Mouse (Mus musculus) hindbrain, embryonic 11.5 days (tissue): ENCODE results near the gene Lysmd4. TPM values are rescaled to one million over a fixed set of nuclear protein-coding genes. Genes with fewer than 3 reads are reported as not detected.

ENCODE experiments used
- ATAC-seq: fragments of 200-750 bp; cut with Nextera tagmentation; 2 replicates; pipeline ENCODE4 v1.8.0; 2017; ENCODE audit warnings: mild to moderate bottlenecking, moderate TSS enrichment, moderate library complexity; ENCODE audit not compliant: low FRiP score
- DNase-seq: peaks from one replicate; pipeline ENCODE4 v3.0.0-alpha.2; 2015; ENCODE audit warnings: low spot score
- H3K27ac ChIP-seq: fragments of 300-500 bp; sonication (generic); 2 replicates; pipeline ENCODE4 v1.5.1; 2014; ENCODE audit warnings: mild to moderate bottlenecking, low read depth, low read length
- H3K27me3 ChIP-seq: fragments of 300-500 bp; sonication (generic); 2 replicates; pipeline ENCODE4 v1.6.1; 2014; ENCODE audit warnings: mild to moderate bottlenecking, low read length, moderate library complexity, mixed read lengths; ENCODE audit not compliant: control insufficient read depth, insufficient read depth
- H3K36me3 ChIP-seq: fragments of 300-500 bp; sonication (generic); 2 replicates; pipeline ENCODE4 v1.6.1; 2014; ENCODE audit warnings: mild to moderate bottlenecking, low read length, moderate library complexity, mixed read lengths; ENCODE audit not compliant: control insufficient read depth, insufficient read depth
- H3K4me1 ChIP-seq: fragments of 300-500 bp; sonication (generic); replicated peaks from 2 replicates; pipeline ENCODE4 v1.6.1; 2014; ENCODE audit warnings: low read length, mixed read lengths; ENCODE audit not compliant: control insufficient read depth, insufficient read depth
- H3K4me2 ChIP-seq: fragments of 300-500 bp; sonication (generic); replicated peaks from 2 replicates; pipeline ENCODE4 v1.6.1; 2014; ENCODE audit warnings: mild to moderate bottlenecking, low read depth, low read length
- H3K4me3 ChIP-seq: fragments of 300-500 bp; sonication (generic); 2 replicates; pipeline ENCODE4 v1.5.1; 2014; ENCODE audit warnings: low read depth, low read length
- H3K9ac ChIP-seq: fragments of 300-500 bp; sonication (generic); 2 replicates; pipeline ENCODE4 v1.6.1; 2014; ENCODE audit warnings: low read depth, low read length
- H3K9me3 ChIP-seq: fragments of 300-500 bp; sonication (generic); 2 replicates; pipeline ENCODE4 v1.6.1; 2016; ENCODE audit warnings: low read length; ENCODE audit not compliant: control insufficient read depth
- WGBS: fragments of 180-500 bp; shearing (Covaris S2); extraction: QIAGEN DNeasy Blood & Tissue Kit; methylation state at CpG from one replicate; pipeline ENCODE4 v1.1.7; 2014; 5-methylcytosine and 5-hydroxymethylcytosine counted together
- polyA plus RNA-seq: library from polyadenylated mRNA; unstranded; fragments of >200 nt; fragmentation: Nextera tagmentation; extraction: Ambion mirVana; gene quantifications from 2 replicates; pipeline ENCODE4 v1.2.1, GENCODE M21; 2014

Gene Lysmd4
- 11.0 and 14.3 TPM in 2 replicates for polyA plus RNA-seq

DNA sequence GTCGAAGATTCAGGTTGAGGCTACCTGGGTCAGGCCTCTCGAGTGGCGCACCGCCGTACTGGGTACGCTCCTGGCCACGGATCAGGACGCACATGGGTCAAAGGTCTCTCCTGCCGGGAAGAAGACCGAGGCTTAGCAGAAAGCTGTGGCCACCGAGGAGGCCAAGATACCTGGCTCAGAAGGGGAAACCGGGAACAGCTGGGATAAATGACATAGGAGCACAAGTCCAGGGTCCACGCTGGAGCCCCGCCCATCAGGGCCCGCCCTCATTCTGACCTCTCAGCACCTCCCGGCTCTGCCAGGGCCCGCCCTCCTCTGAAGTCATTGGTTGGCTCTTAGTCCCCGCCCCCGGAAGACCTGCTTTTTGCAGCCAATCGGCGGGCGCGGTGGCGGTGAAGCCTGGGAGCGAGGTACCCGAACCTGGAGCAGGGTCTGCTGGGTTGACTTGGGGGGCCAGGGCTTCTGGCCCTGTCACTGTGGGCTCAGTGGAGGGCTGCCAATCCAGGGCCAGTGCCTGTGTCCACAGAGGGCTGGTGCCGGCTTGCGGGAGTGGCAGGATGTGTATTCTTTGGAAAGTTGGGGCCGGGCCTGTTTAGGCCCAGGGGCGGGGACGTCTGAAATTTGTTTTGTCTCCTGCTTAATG is at the start of gene Lysmd4:
TSS of gene Lysmd4 (plus strand) at position 325 of the 643 bp plus-strand sequence.
- H3K4me1 ChIP-seq: peaks cover 3% of the 10 kb centered on the region; the same call in 1 of the 2 replicates
- DNase-seq (peak; percentile 96), ATAC-seq (peak; percentile 99)
- H3K27me3 ChIP-seq: no peaks in the 10 kb centered on the region
- no peaks in the 10 kb centered on the region for H3K9me3 ChIP-seq
- no peak within 1 kb of the TSS for H3K27ac ChIP-seq
- 10% methylated on average over 21 of the region's 31 CpGs for WGBS
- H3K4me3 ChIP-seq: peak within 1 kb of the TSS; percentile 76
- H3K9ac ChIP-seq: peak within 1 kb of the TSS; percentile 86
- H3K4me2 ChIP-seq: peak within 1 kb of the TSS; percentile 83
- no peaks in the 10 kb centered on the region for H3K36me3 ChIP-seq

DNA sequence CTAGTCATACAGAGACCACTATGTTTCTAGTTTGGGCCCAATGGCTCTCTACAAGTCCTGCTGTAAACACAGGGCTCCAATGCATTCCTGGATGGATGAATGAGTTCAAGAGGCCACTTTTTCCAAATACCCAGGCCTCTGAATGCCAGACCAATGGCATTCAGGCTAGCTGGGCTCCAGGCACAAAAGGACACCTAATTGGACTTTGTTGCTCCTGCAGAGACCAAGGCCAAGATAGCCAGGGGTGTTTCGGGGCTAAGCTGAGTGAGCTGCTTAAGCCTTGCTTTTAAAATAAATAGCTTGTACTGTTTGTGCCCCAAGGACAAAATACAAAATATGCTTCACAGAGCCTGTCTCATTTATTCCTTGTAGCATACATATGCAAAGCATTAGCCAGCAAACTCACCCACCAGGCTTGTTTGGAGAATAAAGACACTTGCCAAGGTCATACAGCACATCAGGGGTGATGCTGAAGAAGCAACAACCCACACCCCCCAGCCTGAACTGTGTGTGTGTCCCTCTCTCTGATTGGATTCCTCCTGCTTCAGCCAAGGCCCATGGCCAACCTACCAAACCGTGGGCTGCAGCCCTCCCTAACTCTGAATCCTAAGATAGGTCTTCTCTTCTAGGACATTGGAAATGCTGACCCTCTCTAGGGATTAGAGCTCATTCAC is 48.7 kb upstream of the Lysmd4 start:
- H3K4me2 ChIP-seq: no peak overlapping the region
- WGBS: 82% methylated on average over 2 of the region's 2 CpGs
- no peak for DNase-seq
- no peak overlapping the region for H3K9ac ChIP-seq
- no peaks in the 10 kb centered on the region for H3K36me3 ChIP-seq
- no peak overlapping the region for H3K27ac ChIP-seq
- H3K4me3 ChIP-seq: no peak overlapping the region
- no peaks in the 10 kb centered on the region for H3K27me3 ChIP-seq
- H3K9me3 ChIP-seq: no peaks in the 10 kb centered on the region
- no peak for ATAC-seq
- no peaks in the 10 kb centered on the region for H3K4me1 ChIP-seq

DNA sequence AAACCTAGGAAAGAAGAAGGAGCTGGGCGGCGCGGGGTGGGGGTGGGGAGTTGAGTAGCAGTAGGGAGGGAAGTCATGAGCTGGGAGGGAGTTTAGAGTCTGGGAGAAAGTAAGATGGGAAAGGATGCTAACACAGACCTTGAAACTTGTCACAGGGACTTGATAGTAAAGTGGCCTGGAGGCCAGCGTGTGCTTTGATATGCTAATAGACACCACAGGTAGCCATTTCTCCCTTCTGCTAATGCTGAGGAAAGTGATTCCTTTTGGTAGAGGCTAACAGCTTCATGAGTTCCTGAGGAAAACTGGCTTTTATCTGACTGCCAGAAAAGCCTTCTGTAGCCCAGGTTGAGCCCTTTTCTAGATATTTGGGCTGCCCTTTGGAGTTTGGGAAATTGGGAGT is 38.6 kb upstream of the Lysmd4 start:
- H3K4me1 ChIP-seq: no peaks in the 10 kb centered on the region

DNA sequence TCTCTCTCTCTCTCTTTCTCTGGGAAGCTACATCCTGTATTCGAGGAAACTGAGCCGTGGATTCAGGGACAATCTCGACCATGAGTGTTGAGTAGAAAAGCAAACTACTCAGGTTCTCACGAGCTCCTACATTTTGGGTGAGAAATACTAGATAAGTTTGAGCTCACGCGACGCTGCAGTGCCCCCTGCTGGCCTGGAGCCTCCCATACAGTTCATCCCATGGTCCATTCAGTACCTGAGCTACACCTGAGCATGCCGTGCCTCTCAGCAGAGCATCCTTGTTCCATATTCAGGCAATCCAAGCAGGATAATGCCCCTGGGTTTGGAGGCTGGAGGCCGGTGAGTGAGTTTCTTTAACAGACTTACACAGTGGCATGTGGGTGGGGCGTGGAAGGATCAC is 22.9 kb upstream of the Lysmd4 start:
- H3K4me2 ChIP-seq: no peak overlapping the region
- ATAC-seq (no peak), DNase-seq (peak; percentile 77)
- H3K36me3 ChIP-seq: no peaks in the 10 kb centered on the region
- H3K27me3 ChIP-seq: no peaks in the 10 kb centered on the region
- no peak overlapping the region for H3K4me3 ChIP-seq
- no peak overlapping the region for H3K27ac ChIP-seq
- H3K9me3 ChIP-seq: no peaks in the 10 kb centered on the region
- no peaks in the 10 kb centered on the region for H3K4me1 ChIP-seq
- 28% methylated on average over 10 of the region's 10 CpGs for WGBS
- H3K9ac ChIP-seq: no peak overlapping the region

More for the DNA sequence above, 38.6 kb upstream of the Lysmd4 start:
- Histone ChIP-seq H3K4me3 (no peak overlapping the region), H3K27me3 (no peaks in the 10 kb centered on the region), H3K9me3 (no peaks in the 10 kb centered on the region), H3K27ac (no peak overlapping the region), H3K9ac (no peak overlapping the region), H3K36me3 (no peaks in the 10 kb centered on the region), H3K4me2 (no peak overlapping the region)
- no peak for DNase-seq
- 15% methylated on average over 4 of the region's 4 CpGs for WGBS
- ATAC-seq: no peak

DNA sequence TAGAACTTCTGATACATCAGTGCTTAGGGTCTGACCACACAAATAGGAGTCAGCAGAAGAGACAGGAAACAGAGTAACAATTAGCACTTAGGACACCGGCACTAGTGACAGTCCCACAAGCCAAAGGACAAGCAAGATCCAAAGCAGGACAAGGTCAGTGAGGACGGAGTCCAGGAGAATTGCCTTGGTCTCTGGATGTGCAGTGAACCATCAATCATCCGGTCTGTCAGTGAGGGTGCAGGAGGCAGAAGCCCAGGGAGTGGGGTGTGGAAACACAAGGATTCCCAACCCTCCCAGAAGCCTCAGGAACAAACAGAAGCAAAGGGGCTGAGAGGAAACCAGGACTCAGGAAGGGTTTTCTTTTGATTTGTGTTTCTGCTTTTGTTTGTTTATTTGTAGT is 18.7 kb upstream of the Lysmd4 start:
- Histone ChIP-seq H3K27ac (no peak overlapping the region), H3K4me1 (no peaks in the 10 kb centered on the region), H3K4me2 (no peak overlapping the region), H3K4me3 (no peak overlapping the region), H3K9me3 (no peaks in the 10 kb centered on the region), H3K36me3 (no peaks in the 10 kb centered on the region), H3K27me3 (no peaks in the 10 kb centered on the region), H3K9ac (no peak overlapping the region)
- DNase-seq (no peak), ATAC-seq (no peak)
- whole genome bisulfite sequencing: 74% methylated on average over 3 of the region's 3 CpGs

DNA sequence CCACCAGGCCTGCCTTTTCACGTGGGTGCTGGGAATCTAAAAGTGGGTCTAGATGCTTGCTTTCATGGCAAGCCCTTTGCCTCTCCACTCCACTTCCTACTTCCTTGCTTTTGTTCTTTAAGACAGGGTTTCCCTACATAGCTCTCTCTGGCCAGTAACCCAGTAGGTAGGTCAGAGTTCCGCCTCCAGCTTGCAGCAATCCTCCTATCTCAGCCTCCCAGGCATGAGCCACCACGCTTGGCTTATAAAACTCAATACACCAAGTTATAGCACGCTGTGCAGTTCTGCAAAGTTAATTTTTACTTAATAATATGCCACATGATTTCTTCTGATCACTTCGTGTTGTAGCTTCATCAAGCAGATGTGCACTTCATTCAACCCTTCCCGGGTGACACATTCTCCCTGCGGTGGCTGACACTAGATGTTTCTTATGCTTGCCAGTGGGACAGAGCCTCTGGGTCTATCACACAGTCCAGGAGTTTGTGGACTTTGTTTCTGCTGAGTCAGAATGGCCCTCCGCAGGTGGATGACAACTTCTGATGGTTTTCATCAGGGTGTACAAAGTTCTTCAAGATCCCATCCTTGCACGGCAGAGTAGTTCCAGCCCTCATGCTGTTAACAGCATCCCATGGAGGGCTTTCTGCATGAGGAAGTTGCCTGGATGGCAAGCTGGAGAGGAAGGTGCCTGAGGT is 16.5 kb upstream of the Lysmd4 start:
- Histone ChIP-seq H3K36me3 (no peaks in the 10 kb centered on the region), H3K9me3 (no peaks in the 10 kb centered on the region), H3K27me3 (no peaks in the 10 kb centered on the region), H3K4me3 (no peak overlapping the region), H3K9ac (no peak overlapping the region), H3K4me1 (no peaks in the 10 kb centered on the region), H3K4me2 (no peak overlapping the region), H3K27ac (no peak overlapping the region)
- ATAC-seq: no peak
- no peak for DNase-seq
- 93% methylated on average over 9 of the region's 9 CpGs for WGBS

DNA sequence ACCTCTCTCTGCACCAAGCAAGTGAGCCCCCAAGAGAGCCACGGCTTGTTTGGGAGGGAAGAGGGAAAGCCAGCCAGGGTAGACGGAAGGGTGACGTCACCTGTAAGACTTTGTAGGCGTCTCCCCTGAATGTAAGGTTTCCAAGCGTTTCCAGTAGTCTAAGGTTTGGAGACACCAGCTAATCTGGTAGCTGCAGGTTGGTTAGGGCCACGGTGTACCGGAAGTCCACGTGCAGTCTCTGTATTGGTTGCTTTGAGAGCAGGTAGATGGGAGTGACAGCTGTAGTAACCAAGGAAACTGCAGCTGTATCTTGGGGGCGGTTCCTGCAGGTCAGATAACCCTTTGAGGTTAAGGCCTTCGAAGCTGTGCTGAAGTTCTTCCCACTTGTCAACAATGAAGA is 15.8 kb upstream of the Lysmd4 start:
- no peak for DNase-seq
- H3K4me1 ChIP-seq: no peaks in the 10 kb centered on the region
- H3K4me2 ChIP-seq: no peak overlapping the region
- H3K9me3 ChIP-seq: no peaks in the 10 kb centered on the region
- ATAC-seq: no peak
- H3K9ac ChIP-seq: no peak overlapping the region
- no peak overlapping the region for H3K27ac ChIP-seq
- no peaks in the 10 kb centered on the region for H3K27me3 ChIP-seq
- no peak overlapping the region for H3K4me3 ChIP-seq
- no peaks in the 10 kb centered on the region for H3K36me3 ChIP-seq
- WGBS: 81% methylated on average over 10 of the region's 10 CpGs

DNA sequence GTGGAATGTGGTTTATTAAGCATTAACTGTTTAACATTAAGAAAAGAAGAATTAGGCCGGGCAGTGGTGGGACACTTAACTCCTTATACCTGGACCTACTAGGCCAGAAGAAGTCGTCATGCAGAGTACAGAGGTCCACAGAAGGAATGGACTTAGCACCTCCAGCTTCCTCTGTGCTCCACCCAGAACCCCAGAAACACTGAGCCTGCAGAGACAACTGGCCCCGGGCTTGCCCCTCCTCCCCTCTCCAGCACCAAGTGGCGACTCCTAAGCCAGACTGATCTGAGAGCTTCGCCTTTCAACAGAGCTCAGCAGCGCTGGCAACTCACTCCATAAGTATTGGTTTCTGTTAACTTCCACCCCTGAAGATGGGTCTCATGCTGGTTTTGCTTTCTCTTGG is 14.6 kb upstream of the Lysmd4 start:
- Histone ChIP-seq H3K4me3 (no peak overlapping the region), H3K4me1 (no peaks in the 10 kb centered on the region), H3K36me3 (no peaks in the 10 kb centered on the region), H3K27me3 (no peaks in the 10 kb centered on the region), H3K9ac (no peak overlapping the region), H3K9me3 (no peaks in the 10 kb centered on the region), H3K27ac (no peak overlapping the region), H3K4me2 (no peak overlapping the region)
- 53% methylated on average over 6 of the region's 6 CpGs for WGBS
- DNase-seq: no peak
- ATAC-seq: no peak
